Mouse (Mus musculus) c-Kit-positive CD71-positive TER-119-positive erythroid progenitor cells, embryonic 14.5 days (primary cell): ENCODE measurements around the gene Fkbpl.

ENCODE experiments used
- DNase-seq: peaks from one replicate; pipeline ENCODE4 v3.0.0-alpha.2; 2013; ENCODE audit warnings: low spot score

Gene Fkbpl

DNA sequence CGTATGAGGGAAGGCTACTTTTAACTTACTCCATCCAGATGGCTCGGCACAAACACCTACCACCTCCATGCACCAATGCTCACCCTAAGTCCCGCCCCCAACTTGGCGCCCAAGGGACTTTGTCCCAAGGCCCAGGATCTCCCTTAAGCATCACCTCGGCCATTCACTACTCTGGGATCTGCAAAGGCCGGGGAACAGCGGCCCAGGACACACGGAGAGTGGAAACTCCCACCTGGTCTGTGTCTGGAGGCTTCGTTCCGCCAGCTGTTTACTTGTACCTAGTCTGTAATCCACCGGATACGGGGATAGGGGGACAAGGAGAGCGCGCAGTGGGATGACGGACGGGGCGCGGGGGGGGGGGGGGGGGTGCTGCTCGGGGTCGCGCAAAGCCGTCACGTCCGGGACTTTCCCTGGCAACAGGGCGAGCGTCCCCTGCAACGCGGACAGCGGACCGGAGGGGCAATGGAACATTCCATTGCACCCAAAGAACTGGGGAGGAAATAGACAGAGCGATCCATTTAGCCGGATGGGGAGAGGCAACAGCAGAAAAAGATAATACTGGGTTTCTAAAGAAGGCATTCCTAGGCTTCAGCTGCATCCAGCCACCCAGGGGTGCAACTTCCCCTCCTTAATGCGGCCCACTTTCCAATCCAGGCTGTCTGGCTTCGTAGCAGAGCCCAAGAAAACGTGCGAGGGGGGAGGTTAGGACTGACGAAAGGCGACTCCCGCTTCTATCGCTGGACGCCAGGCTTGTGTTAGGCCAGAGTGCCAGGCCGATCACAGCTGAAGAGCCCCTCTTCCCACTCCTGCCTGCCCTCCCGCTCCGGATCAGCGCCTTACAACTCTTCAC, 17.2 kb upstream of the Fkbpl start:
- DNase-seq, result peak; percentile 51

DNA sequence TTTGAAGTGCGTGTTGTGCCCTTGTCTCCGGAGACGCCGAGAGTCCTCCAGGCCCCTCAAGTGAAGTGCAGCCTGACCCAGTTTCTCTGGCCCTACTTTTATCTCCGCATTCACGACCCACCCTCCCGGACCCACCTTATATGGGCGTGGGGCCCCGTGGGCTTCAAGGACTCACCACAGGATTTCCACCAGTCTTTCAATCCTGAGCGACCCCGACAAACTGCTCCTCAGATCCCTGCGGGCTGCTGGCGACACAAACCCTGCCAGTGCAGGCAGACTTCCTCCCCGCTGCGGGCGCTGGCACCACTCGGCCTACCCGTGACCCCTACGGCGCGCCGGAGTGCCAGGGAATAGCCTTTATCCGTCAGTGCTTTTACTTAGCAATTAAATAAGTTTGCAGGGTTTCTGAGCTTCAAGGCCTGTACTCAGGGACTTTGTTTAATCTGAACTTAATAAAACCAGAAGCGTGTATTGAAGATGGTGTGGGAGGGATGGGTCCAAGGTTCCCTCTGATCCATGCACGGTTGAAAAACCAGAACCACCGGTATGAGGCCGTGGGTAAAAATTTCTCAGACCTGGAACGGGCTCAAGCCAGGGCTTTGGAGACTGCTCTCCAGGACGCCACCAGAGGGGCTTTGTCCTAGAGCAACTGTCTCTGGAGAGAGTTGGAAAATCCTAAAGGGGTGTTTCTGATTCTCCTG, 16.5 kb upstream of the Fkbpl start, which contains the start of gene Ppt2:
Gene Ppt2 (minus strand): TSS at position 568 of the 701 bp plus-strand sequence.
- no peak for DNase-seq

DNA sequence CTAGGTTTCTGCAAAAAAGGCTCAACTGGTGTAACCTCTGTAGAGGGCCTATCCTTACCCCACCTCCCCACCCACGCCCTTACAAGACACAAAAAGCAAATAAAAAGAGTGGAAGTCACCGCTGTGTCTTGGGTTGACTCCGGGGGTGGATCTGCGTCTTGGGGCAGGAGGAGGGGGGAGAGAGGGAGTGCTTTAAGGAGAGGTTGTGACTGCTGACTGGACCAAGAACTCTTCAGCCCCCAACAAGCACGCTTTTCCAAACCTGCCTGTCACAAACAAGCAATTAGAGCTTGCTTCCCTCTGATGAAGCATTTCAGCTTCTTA, 16.0 kb upstream of the Fkbpl start:
- no peak for DNase-seq

DNA sequence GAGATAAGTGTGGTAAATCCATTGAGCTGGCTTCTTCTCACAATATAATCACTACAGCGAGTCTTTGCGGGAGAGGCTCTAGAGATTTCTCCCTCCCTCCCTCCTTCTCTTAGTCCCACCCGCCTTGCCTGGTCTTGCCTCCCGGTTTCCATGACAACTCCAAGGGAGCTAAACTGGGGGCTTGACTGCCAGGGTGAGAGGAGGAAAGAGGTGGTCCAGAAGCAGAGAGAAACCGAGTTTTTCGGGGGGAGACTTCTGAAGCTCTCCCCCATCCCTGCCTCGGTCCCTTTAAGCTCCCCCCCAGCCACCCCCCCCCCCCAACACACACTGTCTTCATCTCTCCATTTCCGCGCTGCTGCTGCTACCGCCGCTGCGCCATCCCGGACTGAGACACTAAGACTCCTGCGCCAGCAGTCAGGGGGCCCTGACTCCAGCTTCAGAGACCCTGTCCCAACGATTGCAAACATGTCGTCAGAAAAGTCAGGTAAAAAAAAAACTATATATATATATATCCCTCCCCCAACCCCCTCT, 15.3 kb upstream of the Fkbpl start, which contains the start of gene Prrt1:
Gene Prrt1 (plus strand): TSS at position 313 of the 531 bp plus-strand sequence.
- no peak for DNase-seq

DNA sequence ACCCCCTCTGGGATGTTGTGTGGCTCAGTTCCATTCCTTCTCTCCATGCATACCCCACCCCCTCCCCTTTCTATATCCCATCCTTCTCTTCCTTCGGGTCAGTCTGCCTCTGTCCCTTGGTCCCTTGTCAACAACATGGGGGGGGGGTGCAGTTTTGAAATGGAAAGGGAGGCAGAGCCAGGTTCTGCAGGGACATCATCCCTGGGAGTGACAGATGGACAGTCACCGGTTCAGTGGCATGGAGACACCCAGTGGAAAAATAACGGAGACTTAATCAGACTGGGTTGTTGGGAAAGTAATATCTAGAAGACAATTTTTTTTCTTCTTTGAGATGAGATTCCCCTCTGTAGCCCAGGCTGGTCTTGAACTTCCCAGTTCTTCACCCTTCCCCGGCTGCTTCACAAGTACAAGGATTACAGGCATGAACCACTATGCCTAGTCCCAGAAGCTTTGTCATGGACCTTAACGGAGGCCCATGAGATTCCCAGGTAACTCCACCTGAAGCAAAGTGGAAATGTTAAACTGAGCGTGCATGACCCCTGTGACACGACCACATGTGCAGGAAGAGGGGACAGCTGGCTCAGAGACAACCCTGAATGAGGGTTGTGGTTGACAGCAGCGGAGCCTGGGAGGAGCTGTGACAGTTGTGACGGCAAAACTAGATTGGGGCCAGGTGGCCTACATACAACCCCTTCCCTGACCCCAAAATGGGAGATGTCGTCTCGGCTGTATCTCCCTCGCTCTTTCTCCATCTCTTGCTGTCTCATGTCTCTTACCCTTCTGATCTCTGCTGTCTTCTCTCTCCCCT, 14.6 kb upstream of the Fkbpl start:
- no peak for DNase-seq

DNA sequence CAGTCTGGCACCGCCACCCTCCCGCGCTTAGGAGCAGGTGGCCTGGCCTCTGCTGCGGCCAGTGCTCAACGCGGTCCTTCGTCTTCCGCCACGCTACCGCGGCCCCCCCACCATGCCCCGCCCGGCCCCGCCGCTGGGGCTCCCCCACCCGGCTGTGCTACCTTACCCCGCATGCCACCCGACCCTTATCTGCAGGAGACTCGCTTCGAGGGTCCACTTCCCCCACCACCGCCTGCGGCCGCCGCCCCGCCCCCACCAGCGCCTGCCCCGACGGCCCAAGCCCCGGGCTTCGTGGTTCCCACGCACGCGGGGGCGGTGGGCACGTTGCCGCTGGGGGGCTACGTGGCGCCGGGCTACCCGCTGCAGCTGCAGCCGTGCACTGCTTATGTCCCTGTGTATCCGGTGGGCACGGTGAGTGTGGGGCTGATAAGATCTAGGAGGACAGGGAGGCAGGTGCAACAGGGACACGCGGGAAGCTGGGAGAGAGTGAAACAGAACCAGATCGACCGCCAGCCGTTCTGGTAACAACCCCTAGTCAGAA, 13.7 kb upstream of the Fkbpl start:
- DNase-seq, result no peak

DNA sequence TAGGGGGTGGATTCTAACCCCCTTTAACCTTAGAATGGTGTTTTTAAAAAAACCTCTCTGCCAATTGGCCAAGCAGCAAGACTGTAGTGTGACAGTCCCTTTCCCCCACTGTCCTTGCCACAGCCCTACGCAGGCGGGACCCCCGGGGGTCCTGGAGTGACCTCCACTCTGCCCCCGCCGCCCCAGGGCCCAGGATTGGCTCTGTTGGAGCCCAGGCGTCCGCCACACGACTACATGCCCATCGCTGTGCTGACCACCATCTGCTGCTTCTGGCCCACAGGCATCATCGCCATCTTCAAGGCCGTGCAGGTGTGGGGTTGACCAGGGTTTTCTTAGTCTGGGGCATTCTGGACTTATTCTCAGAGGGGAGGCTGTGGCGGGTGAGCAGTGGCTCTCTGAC, 12.9 kb upstream of the Fkbpl start:
- DNase-seq, result no peak

DNA sequence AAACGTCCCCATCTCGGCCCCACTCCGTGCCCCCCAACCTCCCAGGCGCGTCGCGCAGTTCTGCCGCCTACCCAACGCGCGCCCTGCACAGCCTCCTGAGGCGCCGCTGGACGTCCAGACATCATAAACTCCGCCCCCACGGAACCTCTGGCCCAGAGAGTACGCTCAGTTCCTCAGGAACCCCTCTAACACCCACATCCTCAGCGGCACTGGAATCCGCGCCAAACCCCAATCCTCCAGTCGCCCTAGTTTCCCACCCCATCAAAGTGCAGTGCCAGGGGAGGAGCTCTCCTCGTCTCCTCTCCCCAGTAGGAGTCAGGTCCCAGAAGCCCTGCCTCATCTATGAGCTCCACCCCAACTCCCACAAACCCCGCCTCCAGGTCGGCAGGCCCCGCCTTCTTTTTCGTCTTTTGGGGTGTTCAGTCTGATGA, 12.3 kb upstream of the Fkbpl start:
- peak; percentile 61 for DNase-seq

DNA sequence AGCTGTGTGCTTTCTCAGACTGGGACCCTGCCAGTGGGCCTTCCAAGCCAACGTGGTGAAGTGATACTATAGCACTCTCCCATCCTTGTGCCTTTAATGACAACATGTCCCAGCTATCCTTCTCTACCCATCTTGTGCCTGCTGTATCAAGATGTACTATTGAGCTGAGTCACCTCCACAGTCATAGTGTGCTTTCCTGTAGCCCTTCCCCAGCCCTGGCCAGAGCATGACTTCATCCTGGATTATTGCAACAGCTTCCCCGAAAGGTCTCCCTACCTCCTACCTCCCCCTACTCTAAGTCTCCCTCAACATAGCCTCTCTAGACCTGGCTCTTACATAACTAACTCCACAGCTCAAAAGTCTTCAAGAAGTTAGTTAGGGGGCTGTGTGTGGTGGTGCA, 8.9 kb upstream of the Fkbpl start:
- no peak for DNase-seq

DNA sequence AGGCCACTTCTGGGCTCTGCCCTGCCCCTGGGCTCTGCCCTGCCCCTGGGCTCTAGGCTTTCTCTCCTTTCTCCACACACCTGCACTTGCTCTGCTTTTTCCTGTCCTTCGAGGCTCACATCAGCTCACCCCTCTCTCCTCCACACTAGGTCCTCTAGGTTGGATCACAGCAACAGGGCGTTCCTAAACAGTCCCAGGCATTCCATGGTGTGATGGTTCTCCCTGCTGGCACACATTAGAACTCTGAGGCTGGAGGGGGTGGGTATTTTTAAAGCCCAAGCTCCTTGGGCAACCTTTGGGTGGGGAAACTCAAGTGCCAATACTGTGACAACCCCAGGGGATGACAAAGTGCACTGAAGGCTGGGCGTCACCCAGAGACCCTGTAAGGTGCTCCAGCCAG, 7.1 kb upstream of the Fkbpl start:
- DNase-seq, result no peak

DNA sequence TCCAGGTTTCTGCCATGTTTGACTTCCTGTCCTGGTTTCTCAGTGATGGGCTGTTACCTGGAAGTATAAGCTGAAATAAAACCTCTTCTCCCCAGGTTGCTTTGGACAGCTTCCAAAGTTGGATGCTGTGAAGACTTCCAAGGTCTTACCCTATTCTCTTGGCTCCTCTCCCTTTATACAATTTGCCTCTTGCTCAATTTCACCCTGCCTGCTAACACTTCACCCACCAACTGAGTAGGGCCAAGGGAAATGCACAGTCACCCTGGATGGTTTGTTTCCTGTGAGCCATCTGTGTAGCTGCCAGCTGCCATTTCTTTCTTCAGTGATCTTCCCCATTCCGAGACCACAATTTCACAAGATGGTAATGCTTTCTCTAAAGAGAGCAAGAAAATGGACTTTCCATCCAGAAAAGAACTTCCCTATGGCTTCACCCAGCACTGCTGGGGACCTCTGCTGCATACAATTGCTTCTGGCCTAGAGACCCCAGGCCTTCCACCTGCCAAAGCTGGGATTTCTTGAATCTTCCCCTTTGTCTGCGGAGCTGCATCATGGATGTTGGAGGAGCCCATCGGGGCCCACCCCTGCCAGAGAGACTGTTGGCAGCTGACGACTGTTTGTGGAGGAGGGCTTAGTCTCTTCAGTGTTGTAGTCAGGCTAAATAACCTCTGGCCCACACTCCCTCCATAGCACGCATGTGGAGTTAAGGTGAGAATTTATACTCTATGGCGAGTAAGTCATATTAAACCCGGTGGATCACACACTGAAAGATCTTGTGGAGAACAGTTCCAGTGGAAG, 4.9 kb upstream of the Fkbpl start:
- no peak for DNase-seq

DNA sequence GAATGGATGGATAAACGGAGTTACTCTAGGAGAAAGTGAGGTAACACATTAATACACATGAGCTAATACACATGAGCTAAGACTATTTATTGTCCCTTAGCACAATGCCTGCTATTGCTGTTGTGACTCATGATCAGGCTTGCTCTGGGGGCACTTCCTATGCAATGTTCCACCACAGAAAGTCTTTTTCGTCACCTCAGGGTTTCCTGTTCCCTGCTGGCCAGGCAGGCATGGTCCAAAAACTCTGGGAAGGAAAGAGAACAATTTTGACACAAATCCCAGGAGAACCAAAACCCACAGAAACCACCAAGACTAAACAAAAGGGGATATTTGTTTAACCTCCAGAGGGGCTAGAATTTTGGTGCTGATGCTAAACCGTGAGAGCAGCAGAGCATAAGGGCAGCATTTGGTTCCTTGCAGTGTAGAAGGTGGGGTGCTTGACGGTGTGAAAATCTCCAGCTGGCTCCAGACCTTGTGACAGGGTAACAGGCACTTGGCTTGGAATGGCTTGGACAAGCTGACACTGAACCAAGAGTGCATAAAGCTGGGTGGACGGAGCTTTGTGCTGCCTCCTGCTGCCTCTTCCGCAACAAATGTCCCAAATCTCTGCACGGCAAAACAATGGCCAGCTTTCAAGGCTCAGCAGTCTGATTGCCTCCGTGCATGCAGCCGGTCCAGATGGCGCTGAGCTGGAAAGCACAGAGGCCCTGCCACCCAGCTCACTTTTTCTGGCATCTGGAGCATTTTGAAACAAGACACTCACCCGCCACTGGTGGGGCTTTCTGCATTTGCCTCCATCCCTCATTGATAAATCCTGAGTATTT, 3.6 kb upstream of the Fkbpl start:
- no peak for DNase-seq

DNA sequence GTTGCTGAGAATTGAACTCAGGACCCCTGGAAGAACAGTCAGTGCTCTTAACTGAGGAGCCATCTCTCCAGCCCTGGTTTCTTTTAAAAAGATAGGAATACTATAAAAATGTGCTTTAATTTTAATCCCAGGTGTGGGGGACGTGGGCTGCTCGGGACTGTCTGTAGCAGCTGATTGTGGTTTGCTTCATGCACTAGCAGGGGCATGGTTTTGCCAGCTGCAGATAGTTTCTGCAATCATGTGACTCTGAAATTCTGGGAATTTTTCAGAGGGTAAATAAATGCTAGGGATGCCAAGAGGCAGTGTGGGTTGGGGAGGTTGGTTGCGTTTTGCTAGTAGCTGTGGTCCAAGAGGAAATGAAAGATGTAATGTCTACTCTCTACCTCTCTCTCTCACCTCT, 2.6 kb upstream of the Fkbpl start:
- DNase-seq, result no peak

DNA sequence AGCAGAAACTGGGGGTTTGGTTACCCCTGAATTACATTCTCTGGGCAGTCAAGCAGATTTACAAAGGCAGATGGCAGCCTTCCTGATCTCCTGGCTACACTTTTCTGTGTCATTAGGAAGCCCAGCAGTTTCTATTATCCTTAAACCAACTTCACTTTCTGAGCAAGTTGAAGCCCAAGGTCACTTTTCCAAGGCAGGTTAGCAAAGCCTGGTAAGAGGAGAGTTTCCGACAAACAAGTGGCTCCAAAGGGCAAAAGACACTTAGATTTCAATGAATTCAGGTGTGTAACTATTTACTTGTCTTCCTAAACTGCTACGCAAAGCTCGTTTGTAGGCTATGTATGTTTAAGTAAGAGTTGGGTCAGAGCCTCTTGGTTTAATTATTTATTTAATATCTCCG, 1.2 kb upstream of the Fkbpl start:
- DNase-seq, result no peak

DNA sequence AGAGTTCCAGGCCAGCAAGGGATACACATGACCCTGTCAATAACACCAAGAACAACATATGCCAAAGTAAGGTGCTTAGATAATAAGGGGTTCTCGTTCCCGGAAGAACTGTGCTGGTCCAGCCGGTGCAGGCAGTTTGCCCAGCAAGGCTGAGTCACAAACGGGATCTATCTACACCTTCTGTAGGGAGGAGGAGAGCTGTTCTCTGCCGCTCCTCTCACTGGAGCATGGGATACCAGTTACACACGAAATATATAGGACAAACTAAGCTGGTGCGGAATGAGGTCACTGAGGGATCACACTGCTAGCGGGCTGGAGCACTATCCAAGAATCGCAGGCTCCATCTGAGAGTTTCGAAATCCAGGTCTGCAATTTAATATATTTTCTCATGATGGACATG, 620 bp upstream of the Fkbpl start:
- DNase-seq, result no peak

DNA sequence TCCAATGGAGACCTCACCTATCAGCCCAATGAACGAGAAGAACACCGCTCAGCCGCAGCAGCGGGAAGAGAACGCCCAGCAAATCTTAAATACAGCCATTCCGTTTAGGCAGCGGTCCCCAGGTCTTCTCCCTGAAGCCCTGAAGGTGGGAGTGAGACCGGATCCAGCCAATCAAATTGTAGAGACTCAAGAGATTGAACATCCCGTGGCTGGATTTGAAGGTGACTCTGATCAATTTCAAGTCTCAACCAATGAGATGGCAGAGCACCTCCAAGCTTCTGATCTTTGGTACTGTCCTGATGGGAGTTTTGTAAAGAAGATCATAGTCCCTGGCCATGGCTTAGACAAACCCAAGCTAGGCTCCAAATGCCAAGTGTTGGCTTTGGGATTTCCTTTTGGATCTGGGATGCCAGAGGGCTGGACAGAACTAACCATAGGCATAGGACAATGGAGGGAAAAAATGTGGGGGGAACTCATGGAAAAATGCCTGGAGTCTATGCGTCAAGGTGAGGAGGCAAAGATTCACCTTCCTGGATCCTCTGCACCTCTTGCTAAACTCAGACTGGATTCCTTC, 779 bp downstream of the Fkbpl start:
- peak; percentile 33 for DNase-seq

DNA sequence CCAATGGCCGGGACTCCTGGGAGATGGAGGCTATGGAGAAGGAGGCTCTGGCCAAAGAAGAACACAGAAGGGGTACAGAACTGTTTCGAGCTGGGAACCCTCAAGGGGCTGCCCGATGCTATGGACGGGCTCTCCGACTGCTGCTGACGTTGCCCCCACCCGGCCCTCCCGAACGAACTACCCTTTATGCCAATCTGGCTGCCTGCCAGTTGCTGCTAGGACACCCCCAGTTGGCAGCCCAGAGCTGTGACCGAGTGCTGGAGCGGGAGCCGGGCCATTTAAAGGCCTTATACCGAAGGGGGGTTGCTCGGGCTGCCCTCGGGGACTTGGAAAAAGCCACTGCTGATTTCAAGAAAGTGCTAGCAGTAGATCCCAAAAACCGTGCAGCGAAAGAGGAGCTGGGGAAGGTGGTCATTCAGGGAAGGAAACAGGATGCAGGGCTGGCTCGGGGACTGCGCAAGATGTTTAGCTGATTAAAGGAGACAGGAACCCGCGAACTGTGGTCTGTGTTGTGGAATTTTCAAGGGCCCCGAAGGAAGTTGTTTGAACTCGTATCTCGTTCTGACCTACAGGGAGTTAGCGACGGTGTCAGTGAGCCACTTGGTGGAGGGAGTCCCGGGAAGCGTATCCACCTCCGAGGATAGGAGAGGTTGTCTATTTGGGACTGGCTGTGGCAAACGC, 1.4 kb downstream of the Fkbpl start:
- no peak for DNase-seq

DNA sequence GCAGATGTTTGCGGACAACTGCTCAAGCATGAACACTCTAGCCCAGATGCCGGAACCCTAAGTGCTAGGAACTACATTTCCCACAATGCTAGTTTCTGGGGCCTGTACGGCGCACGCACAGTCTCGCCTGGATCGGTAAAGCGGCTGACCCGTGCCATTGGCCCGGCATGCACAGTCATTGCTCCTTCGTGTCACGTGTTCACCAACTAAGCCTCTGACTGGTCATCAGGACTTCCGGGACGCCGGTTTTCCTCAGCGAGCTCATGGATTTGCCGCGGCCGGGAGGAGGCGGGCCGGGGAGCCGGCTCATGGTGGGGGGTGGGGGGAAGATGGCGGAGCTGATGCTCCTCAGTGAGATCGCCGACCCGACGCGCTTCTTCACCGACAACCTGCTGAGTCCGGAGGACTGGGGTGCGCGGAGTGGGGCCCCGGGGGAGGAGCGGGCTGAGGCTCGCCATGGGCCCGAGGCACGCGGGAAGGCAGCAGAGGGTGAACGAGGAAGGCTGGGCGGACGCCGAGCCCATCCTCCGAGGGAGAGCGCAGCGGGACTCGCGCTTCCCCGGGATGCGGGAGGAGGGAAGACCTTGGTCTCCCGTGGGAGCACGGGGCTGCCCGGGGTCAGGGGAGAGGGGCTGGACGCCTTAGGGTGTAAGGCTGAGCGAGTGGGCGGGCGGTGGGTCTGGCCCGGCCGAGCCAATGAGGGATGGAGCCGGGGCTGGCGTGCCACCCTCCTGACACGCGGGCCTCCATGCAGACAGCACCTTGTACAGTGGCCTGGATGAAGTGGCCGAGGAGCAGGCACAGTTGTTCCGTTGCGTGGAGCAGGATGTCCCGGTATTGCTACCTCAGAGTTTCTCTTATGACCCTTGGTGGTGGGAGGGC, 2.6 kb downstream of the Fkbpl start, which contains the start of gene Atf6b:
Gene Atf6b (plus strand): TSS at position 241 of the 882 bp plus-strand sequence.
- DNase-seq, result peak; percentile 96
